Mouse (Mus musculus) embryonic facial prominence, embryonic 12.5 days (tissue): ENCODE results near the gene Fcrl6. TPM values are rescaled to one million over a fixed set of nuclear protein-coding genes. Genes with fewer than 3 reads are reported as not detected.

ENCODE experiments used
- ATAC-seq: fragments of 200-750 bp; cut with Nextera tagmentation; 2 replicates; pipeline ENCODE4 v1.8.0; 2017; ENCODE audit not compliant: insufficient number of reproducible peaks, insufficient read depth, low FRiP score, low TSS enrichment
- H3K27ac ChIP-seq: fragments of 300-500 bp; sonication (generic); 2 replicates; pipeline ENCODE4 v1.5.1; 2016; ENCODE audit warnings: mild to moderate bottlenecking
- H3K27me3 ChIP-seq: fragments of 300-500 bp; sonication (generic); 2 replicates; pipeline ENCODE4 v1.6.1; 2016; ENCODE audit warnings: mild to moderate bottlenecking, moderate library complexity
- H3K36me3 ChIP-seq: fragments of 300-500 bp; sonication (generic); 2 replicates; pipeline ENCODE4 v1.6.1; 2016; ENCODE audit warnings: mild to moderate bottlenecking
- H3K4me1 ChIP-seq: fragments of 300-500 bp; sonication (generic); 2 replicates; pipeline ENCODE4 v1.6.1; 2016
- H3K4me2 ChIP-seq: fragments of 300-500 bp; sonication (generic); replicated peaks from 2 replicates; pipeline ENCODE4 v1.6.1; 2016; ENCODE audit warnings: mild to moderate bottlenecking, moderate library complexity
- H3K4me3 ChIP-seq: fragments of 300-500 bp; sonication (generic); 2 replicates; pipeline ENCODE4 v1.5.1; 2016; ENCODE audit warnings: mild to moderate bottlenecking
- H3K9ac ChIP-seq: fragments of 300-500 bp; sonication (generic); 2 replicates; pipeline ENCODE4 v1.6.1; 2016; ENCODE audit warnings: mild to moderate bottlenecking, moderate library complexity
- H3K9me3 ChIP-seq: fragments of 300-500 bp; sonication (generic); 2 replicates; pipeline ENCODE4 v1.6.1; 2016; ENCODE audit warnings: mild to moderate bottlenecking, moderate library complexity
- WGBS: fragments of 180-500 bp; shearing (Covaris S2); methylation state at CpG from one replicate; pipeline ENCODE4 v1.1.7; 2016; 5-methylcytosine and 5-hydroxymethylcytosine counted together
- polyA plus RNA-seq: library from polyadenylated mRNA; unstranded; fragments of >200 nt; fragmentation: Nextera tagmentation; extraction: Ambion mirVana; gene quantifications from 2 replicates; pipeline ENCODE4 v1.2.1, GENCODE M21; 2016

The Fcrl6 gene
- polyA plus RNA-seq, 1 experiment from 2014 or later: 0.35 TPM

- no peak for ATAC-seq
- H3K9ac ChIP-seq: no peak overlapping the region
- 88% methylated on average over 10 of the region's 10 CpGs for WGBS
These were observed 9.0 kb upstream of the Fcrl6 start for GRCm38 (mm10) chr1:172611304-172611703.

DNA sequence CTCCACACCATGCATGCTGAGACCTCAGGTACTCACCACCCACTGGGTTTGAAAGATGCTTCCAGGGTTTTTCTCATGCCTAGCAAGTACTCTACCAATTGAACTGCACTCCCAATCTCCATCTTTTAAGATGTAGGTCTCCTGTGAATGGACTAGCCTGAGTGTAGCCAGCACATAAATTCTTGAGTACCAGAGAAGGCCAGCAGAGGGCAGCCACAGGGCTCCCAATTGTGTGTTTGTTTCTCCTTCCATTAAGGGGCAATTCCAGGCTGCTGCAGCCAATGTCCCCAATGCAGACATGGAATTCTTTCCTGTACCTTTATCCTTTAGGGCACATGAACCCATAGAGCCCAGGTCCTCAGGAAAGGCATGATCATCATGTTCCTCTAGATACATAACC lies 7.9 kb downstream of the Fcrl6 start:
- no peaks in the 10 kb centered on the region for H3K27me3 ChIP-seq
- no peak overlapping the region for H3K4me3 ChIP-seq
- H3K36me3 ChIP-seq: no peaks in the 10 kb centered on the region
- H3K9ac ChIP-seq: no peak overlapping the region
- no peaks in the 10 kb centered on the region for H3K4me1 ChIP-seq
- H3K27ac ChIP-seq: no peak overlapping the region
- H3K9me3 ChIP-seq: no peaks in the 10 kb centered on the region
- no peak overlapping the region for H3K4me2 ChIP-seq
- ATAC-seq: no peak

More at GRCm38 (mm10) chr1:172611304-172611703, 9.0 kb upstream of the Fcrl6 start:
- Histone ChIP-seq H3K27ac (no peak overlapping the region), H3K27me3 (0 out of 2 replicates have a peak, but pooled peaks cover 5% of the 10 kb centered on the region), H3K9me3 (no peaks in the 10 kb centered on the region), H3K4me3 (no peak overlapping the region), H3K36me3 (no peaks in the 10 kb centered on the region), H3K4me1 (no peaks in the 10 kb centered on the region), H3K4me2 (no peak overlapping the region)

- Histone ChIP-seq H3K27ac (no peak overlapping the region), H3K36me3 (no peaks in the 10 kb centered on the region), H3K4me2 (no peak overlapping the region), H3K9ac (no peak overlapping the region), H3K27me3 (no peaks in the 10 kb centered on the region), H3K4me1 (no peaks in the 10 kb centered on the region), H3K4me3 (no peak overlapping the region), H3K9me3 (no peaks in the 10 kb centered on the region)
- 77% methylated on average over 2 of the region's 2 CpGs for WGBS
- no peak for ATAC-seq
These were observed 8.4 kb downstream of the Fcrl6 start for GRCm38 (mm10) chr1:172593956-172594355.

DNA sequence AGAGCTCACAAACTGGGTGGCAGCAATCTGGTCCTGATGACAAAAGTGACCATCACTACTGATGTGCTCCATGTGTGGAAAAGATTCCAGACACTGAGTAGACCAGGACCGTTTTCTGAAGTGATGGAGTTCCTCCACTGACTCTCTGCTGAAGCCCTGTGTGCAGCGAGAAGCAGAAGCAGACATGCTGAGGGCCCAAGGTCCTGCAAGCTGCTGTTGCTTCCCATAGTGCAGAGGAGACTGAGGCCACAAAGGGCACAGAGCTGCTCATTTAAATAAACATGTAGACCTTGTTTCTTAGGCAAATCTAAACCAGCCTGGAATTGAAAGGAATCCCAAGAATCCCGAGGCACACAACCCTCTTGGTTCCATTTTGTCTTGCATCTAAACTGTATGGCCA lies 9.0 kb downstream of the Fcrl6 start:
- H3K4me3 ChIP-seq: no peak overlapping the region
- no peaks in the 10 kb centered on the region for H3K9me3 ChIP-seq
- no peaks in the 10 kb centered on the region for H3K27me3 ChIP-seq
- no peak overlapping the region for H3K4me2 ChIP-seq
- H3K4me1 ChIP-seq: no peaks in the 10 kb centered on the region
- no peak overlapping the region for H3K27ac ChIP-seq
- H3K9ac ChIP-seq: no peak overlapping the region
- no peaks in the 10 kb centered on the region for H3K36me3 ChIP-seq
- WGBS: 61% methylated on average over 3 of the region's 3 CpGs
- no peak for ATAC-seq

GRCm38 (mm10) chr1:172590385-172590784 lies 12.0 kb downstream of the Fcrl6 start, which contains the start of gene Slamf8:
Slamf8 (minus strand) TSS chr1:172590568.
- Histone ChIP-seq H3K36me3 (no peaks in the 10 kb centered on the region), H3K9ac (no peak within 1 kb of the TSS), H3K27me3 (peaks cover 16% of the 10 kb centered on the region; the same call in 1 of the 2 replicates), H3K4me2 (no peak within 1 kb of the TSS), H3K9me3 (no peaks in the 10 kb centered on the region), H3K4me1 (no peaks in the 10 kb centered on the region; the same call in 1 of the 2 replicates), H3K4me3 (no peak within 1 kb of the TSS), H3K27ac (no peak within 1 kb of the TSS)
- 88% methylated on average over 7 of the region's 7 CpGs for WGBS
- no peak for ATAC-seq

GRCm38 (mm10) chr1:172585612-172586567 lies 16.5 kb downstream of the Fcrl6 start:
- H3K4me3 ChIP-seq: no peak overlapping the region
- H3K27ac ChIP-seq: no peak overlapping the region
- H3K4me1 ChIP-seq: no peaks in the 10 kb centered on the region; the same call in 1 of the 2 replicates
- no peak overlapping the region for H3K4me2 ChIP-seq
- peaks cover 35% of the 10 kb centered on the region for H3K27me3 ChIP-seq
- 24% methylated on average over 26 of the region's 26 CpGs for WGBS
- H3K9ac ChIP-seq: no peak overlapping the region
- no peaks in the 10 kb centered on the region for H3K9me3 ChIP-seq
- ATAC-seq: peak; percentile 69; the same call in 1 of the 2 replicates
- no peaks in the 10 kb centered on the region for H3K36me3 ChIP-seq

- ATAC-seq: no peak; the same call in 1 of the 2 replicates
These were observed 17.3 kb downstream of the Fcrl6 start for GRCm38 (mm10) chr1:172585026-172585425.

DNA sequence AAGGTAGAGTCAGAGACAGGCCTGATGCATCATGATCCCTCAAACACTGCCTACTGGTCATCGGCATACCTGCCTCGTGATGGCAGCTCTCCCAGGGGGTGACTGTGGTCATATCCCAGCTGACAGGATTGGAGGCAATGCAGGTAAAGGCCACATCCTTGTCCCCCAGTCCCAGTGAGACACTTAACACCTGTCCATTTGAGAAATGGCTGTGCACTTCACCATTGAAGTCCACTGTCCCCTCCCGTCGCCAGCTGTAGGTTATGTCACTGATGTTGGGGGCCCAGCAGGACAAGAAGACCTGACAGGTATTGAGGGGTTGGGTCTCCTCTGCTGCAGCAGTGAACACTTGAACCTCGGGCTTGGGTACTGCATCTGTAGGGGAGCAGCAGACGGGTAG lies 18.1 kb downstream of the Fcrl6 start:
- no peak overlapping the region for H3K27ac ChIP-seq
- no peaks in the 10 kb centered on the region; the same call in 1 of the 2 replicates for H3K4me1 ChIP-seq
- peaks cover 35% of the 10 kb centered on the region for H3K27me3 ChIP-seq
- no peaks in the 10 kb centered on the region for H3K36me3 ChIP-seq
- H3K4me3 ChIP-seq: no peak overlapping the region
- no peak for ATAC-seq
- H3K4me2 ChIP-seq: no peak overlapping the region
- no peaks in the 10 kb centered on the region for H3K9me3 ChIP-seq
- 84% methylated on average over 6 of the region's 6 CpGs for WGBS
- no peak overlapping the region for H3K9ac ChIP-seq

More at GRCm38 (mm10) chr1:172585026-172585425, 17.3 kb downstream of the Fcrl6 start:
- Histone ChIP-seq H3K36me3 (no peaks in the 10 kb centered on the region), H3K4me3 (no peak overlapping the region), H3K27ac (no peak overlapping the region), H3K9ac (no peak overlapping the region), H3K4me1 (no peaks in the 10 kb centered on the region; the same call in 1 of the 2 replicates), H3K9me3 (no peaks in the 10 kb centered on the region), H3K27me3 (peaks cover 35% of the 10 kb centered on the region), H3K4me2 (no peak overlapping the region)
- WGBS: 51% methylated on average over 4 of the region's 4 CpGs

DNA sequence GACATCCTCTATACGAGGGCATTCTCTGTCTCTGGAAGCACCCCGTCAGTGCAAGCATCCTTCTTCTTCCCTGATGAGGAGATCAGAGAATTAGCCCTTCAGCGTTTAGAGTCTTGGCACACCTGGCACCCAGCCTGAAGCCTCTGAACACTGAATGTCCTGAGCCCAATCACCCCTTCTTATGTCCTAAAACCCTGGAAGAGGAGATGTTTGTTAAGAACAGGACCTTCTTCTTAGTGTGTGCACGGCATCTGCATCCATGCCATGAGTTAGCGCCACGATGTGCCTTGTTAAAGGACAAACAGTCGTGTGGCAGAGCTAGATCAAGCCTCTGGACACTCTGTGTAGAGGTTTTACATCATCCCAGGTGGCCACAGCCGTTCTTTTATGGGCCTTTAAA lies 19.9 kb downstream of the Fcrl6 start:
- Histone ChIP-seq H3K4me2 (no peak overlapping the region), H3K4me1 (no peaks in the 10 kb centered on the region; the same call in 1 of the 2 replicates), H3K36me3 (no peaks in the 10 kb centered on the region), H3K9me3 (no peaks in the 10 kb centered on the region), H3K27ac (no peak overlapping the region), H3K9ac (no peak overlapping the region), H3K4me3 (no peak overlapping the region), H3K27me3 (peaks cover 32% of the 10 kb centered on the region)
- ATAC-seq: no peak
- WGBS: 86% methylated on average over 8 of the region's 8 CpGs

GRCm38 (mm10) chr1:172580116-172580515 lies 22.2 kb downstream of the Fcrl6 start:
- Histone ChIP-seq H3K36me3 (no peaks in the 10 kb centered on the region), H3K9ac (no peak overlapping the region), H3K4me2 (no peak overlapping the region), H3K4me3 (no peak overlapping the region), H3K4me1 (no peaks in the 10 kb centered on the region), H3K27me3 (peaks cover 17% of the 10 kb centered on the region), H3K27ac (no peak overlapping the region), H3K9me3 (no peaks in the 10 kb centered on the region)
- WGBS: 79% methylated on average over 6 of the region's 6 CpGs
- ATAC-seq: no peak

DNA sequence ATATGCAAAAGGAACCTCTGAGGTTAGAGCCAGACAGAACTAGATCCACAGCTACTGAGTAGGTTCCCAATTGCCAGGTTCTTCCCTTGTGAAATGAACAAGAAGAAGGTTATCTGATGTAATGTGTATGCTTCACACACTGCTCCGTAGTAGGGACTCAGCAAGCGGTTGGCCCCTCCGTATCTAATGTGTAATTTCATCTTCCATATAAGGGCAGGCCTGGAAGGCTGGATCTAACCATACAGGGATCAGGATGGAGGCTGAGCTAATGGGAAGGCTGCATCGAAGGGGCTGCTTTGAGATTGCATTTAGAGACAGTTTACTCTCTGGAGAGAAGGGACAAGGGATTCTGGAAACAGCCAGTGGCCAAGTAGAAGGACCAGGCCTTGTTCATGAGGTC lies 34.6 kb downstream of the Fcrl6 start:
- Histone ChIP-seq H3K9me3 (no peaks in the 10 kb centered on the region), H3K4me2 (no peak overlapping the region), H3K27me3 (peaks cover 7% of the 10 kb centered on the region), H3K27ac (no peak overlapping the region), H3K4me3 (no peak overlapping the region), H3K36me3 (no peaks in the 10 kb centered on the region), H3K9ac (no peak overlapping the region), H3K4me1 (peaks cover 6% of the 10 kb centered on the region; the same call in 1 of the 2 replicates)
- ATAC-seq: no peak
- WGBS: 42% methylated on average over 4 of the region's 4 CpGs

DNA sequence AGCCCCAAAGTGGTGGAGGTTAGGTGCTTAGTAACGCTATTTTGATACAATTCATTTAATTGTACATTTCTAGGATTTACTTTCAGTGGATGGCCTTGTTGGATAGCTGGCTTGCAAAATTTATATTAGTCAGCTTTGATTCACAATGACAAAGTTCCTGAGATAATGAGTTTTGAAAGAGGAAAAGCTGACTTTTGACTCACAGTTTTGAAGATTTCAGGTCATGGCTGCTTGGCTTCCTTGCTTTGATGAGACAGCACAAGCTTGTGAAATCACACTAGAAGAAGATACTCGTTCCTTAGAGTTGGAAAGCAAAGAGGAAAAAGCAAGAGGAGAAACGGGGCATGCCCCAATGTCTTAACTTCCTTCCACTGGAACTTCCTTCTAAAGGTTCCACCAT lies 36.2 kb downstream of the Fcrl6 start:
- H3K4me3 ChIP-seq: no peak overlapping the region
- peaks cover 23% of the 10 kb centered on the region for H3K27me3 ChIP-seq
- H3K4me1 ChIP-seq: peaks cover 17% of the 10 kb centered on the region
- ATAC-seq: no peak
- 68% methylated on average over 3 of the region's 3 CpGs for whole genome bisulfite sequencing
- no peaks in the 10 kb centered on the region for H3K9me3 ChIP-seq
- no peak overlapping the region for H3K4me2 ChIP-seq
- no peak overlapping the region for H3K9ac ChIP-seq
- H3K36me3 ChIP-seq: no peaks in the 10 kb centered on the region
- no peak overlapping the region for H3K27ac ChIP-seq
